Mouse (Mus musculus) myocyte (in vitro differentiated cells): ENCODE results near the gene Lrig1. TPM values are rescaled to one million over a fixed set of nuclear protein-coding genes. Genes with fewer than 3 reads are reported as not detected.
A peak's percentile ranks its signal among the peaks of the same experiment; 100 is the strongest.

ENCODE experiments used
- H3K27me3 ChIP-seq: one replicate; pipeline ENCODE4 v1.6.1; 2011; ENCODE audit not compliant: control insufficient read depth, insufficient read depth, insufficient read length
- H3K36me3 ChIP-seq: one replicate; pipeline ENCODE4 v1.6.1; 2011; ENCODE audit not compliant: control insufficient read depth, insufficient read depth
- H3K4me2 ChIP-seq: one replicate; pipeline ENCODE4 v1.6.1; 2011; ENCODE audit warnings: low read depth, control low read depth
- H3K4me3 ChIP-seq: one replicate; pipeline ENCODE4 v1.5.1; 2011; ENCODE audit warnings: mild to moderate bottlenecking, control low read depth, moderate library complexity
- H3K79me2 ChIP-seq: one replicate; pipeline ENCODE4 v1.6.1; 2011; ENCODE audit not compliant: control insufficient read depth, insufficient read depth
- H3ac ChIP-seq: one replicate; pipeline ENCODE4 v1.6.1; 2011; ENCODE audit not compliant: control insufficient read depth, insufficient read length
- CEBPB ChIP-seq: IDR thresholded peaks from 2 replicates; pipeline ENCODE4 v1.6.1; 2011; ENCODE audit warnings: mild to moderate bottlenecking, moderate library complexity; ENCODE audit not compliant: poor library complexity, insufficient read depth, severe bottlenecking
- E2F4 ChIP-seq: IDR thresholded peaks from one replicate; pipeline ENCODE4 v1.6.1; 2011; ENCODE audit warnings: mild to moderate bottlenecking, control low read depth, moderate library complexity; ENCODE audit not compliant: insufficient read depth
- MAX ChIP-seq: IDR thresholded peaks from one replicate; pipeline ENCODE4 v1.6.1; 2011; ENCODE audit warnings: low read depth, mild to moderate bottlenecking, control low read depth
- MYOD1 ChIP-seq, 3 experiments: IDR thresholded peaks; one replicate each; pipeline ENCODE4 v1.6.1; 2011; ENCODE audit warnings: control low read depth in 2 of 3, low read depth in 2 of 3, mild to moderate bottlenecking in 2 of 3, moderate library complexity in 1 of 3; ENCODE audit not compliant: insufficient read length in 2 of 3, control insufficient read depth in 1 of 3
- MYOG ChIP-seq, 3 experiments: IDR thresholded peaks; one replicate each; pipeline ENCODE4 v1.6.1; 2011; ENCODE audit warnings: control low read depth in 2 of 3, low read depth in 2 of 3, mild to moderate bottlenecking in 2 of 3; ENCODE audit not compliant: insufficient read length in 2 of 3, control insufficient read depth in 1 of 3, insufficient read depth in 1 of 3
- POLR2A ChIP-seq: IDR thresholded peaks from one replicate; pipeline ENCODE4 v1.6.1; 2011; ENCODE audit warnings: low read depth, mild to moderate bottlenecking, control low read depth, moderate library complexity; ENCODE audit not compliant: insufficient read length
- POLR2AphosphoS2 ChIP-seq: IDR thresholded peaks from one replicate; pipeline ENCODE4 v1.6.1; 2011; ENCODE audit warnings: low read depth, control low read depth; ENCODE audit not compliant: insufficient read length
- REST ChIP-seq: IDR thresholded peaks from one replicate; pipeline ENCODE4 v1.6.1; 2011; ENCODE audit warnings: mild to moderate bottlenecking, control low read depth, moderate library complexity; ENCODE audit not compliant: insufficient read depth, insufficient read length
- SRF ChIP-seq: IDR thresholded peaks from one replicate; pipeline ENCODE4 v1.6.1; 2011; ENCODE audit warnings: low read depth; ENCODE audit not compliant: control insufficient read depth, insufficient read length
- TCF12 ChIP-seq: IDR thresholded peaks from one replicate; pipeline ENCODE4 v1.6.1; 2011; ENCODE audit warnings: mild to moderate bottlenecking, control low read depth; ENCODE audit not compliant: poor library complexity, insufficient read depth, severe bottlenecking
- TCF3 ChIP-seq: IDR thresholded peaks from one replicate; pipeline ENCODE4 v1.6.1; 2011; ENCODE audit warnings: low read depth, control low read depth; ENCODE audit not compliant: insufficient read length
- USF1 ChIP-seq: IDR thresholded peaks from one replicate; pipeline ENCODE4 v1.6.1; 2011; ENCODE audit warnings: low read depth, mild to moderate bottlenecking, control low read depth, moderate library complexity
- polyA plus RNA-seq: library from polyadenylated mRNA; unstranded; fragments of >200 nt; fragmentation: generic; extraction: Trizol; gene quantifications from one replicate; pipeline ENCODE4 v1.2.1, GENCODE M21; 2012; ENCODE audit warnings: missing spikeins

The Lrig1 gene
- polyA plus RNA-seq, 1 experiment, result 22.1 TPM

DNA sequence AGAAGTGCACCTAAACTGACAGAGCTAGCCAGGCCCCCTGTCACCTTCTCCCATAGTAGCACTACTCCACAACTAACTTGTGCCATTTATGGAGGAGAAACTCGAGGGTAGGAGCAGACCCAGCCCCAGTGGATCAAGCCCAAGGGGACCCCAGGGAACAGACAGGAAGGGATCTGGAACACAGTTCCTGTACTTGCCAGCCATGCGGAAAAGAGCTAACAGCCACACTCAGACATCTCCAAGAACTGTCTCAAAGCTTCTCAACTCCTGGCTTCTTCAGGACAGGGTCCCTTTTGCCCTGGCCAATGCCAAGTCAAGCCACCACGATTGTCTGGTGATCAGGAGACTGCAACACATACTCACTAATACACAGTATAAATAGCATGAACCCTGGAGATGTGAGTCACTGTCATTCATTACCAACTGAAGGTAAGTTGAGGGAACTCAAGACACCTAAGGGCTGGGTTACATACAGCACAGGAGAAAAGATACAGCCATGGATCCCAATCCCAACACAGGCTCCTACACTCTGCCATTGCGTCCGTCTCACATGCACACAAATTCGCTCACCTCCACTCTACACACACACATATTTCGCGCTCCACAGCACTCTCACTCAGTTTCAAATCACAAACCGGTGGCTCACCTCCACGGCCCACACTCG, 1.3 kb downstream of the Lrig1 start:
- H3K27me3 ChIP-seq, result no peaks in the 10 kb centered on the region
- TF ChIP-seq TCF12 (no peak), SRF (no peak), REST (no peak), MAX (no peak), CEBPB (no peak), E2F4 (no peak), POLR2A (no peak), MYOG (IDR thresholded peaks at IDR 0.05; ENCODE audit: control insufficient read depth in 1 of 3, insufficient read depth in 1 of 3, insufficient read length in 2 of 3, low read depth in 2 of 3) (no peak), POLR2AphosphoS2 (no peak), TCF3 (no peak), USF1 (no peak), MYOD1 (IDR thresholded peaks at IDR 0.05; ENCODE audit: control insufficient read depth in 1 of 3, insufficient read length in 2 of 3, low read depth in 2 of 3) (no peak)
- H3ac ChIP-seq, result peak overlapping the region; percentile 54
- no peaks in the 10 kb centered on the region for H3K36me3 ChIP-seq
- H3K4me3 ChIP-seq, result peak overlapping the region; percentile 44
- peaks cover 56% of the 10 kb centered on the region for H3K79me2 ChIP-seq
- H3K4me2 ChIP-seq, result peak overlapping the region; percentile 79

DNA sequence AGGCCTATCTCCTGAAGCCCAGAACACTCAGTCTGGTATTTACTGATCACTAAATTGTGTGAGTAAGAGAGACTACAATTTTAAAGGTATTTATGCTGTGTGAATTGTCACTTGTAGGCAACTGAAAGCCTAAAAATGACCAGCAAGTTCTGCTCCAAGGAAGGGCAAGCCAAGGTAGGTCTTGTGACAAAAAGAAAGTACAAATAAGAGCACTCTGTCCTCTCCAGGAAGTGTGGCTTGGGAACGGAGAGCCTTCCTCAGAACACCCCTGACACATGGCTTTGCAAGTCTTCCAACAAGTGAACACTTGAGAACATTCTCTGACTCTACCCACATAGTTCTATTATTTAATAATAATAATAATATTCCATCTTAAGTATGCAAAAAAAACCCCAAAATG, 2.5 kb downstream of the Lrig1 start:
- no peaks in the 10 kb centered on the region for H3K27me3 ChIP-seq
- H3K4me2 ChIP-seq, result peak overlapping the region; percentile 79
- TF ChIP-seq POLR2A (no peak), REST (no peak), CEBPB (no peak), E2F4 (no peak), TCF3 (no peak)
- H3K36me3 ChIP-seq, result no peaks in the 10 kb centered on the region
- H3ac ChIP-seq, result no peak overlapping the region
- peaks cover 62% of the 10 kb centered on the region for H3K79me2 ChIP-seq
- peak overlapping the region; percentile 44 for H3K4me3 ChIP-seq

- TF ChIP-seq MAX (no peak), TCF3 (no peak), SRF (no peak), REST (no peak), POLR2A (no peak), CEBPB (no peak), TCF12 (no peak), MYOG (IDR thresholded peaks at IDR 0.05; ENCODE audit: control insufficient read depth in 1 of 3, insufficient read depth in 1 of 3, insufficient read length in 2 of 3, low read depth in 2 of 3) (no peak), MYOD1 (IDR thresholded peaks at IDR 0.05; ENCODE audit: control insufficient read depth in 1 of 3, insufficient read length in 2 of 3, low read depth in 2 of 3) (no peak), POLR2AphosphoS2 (no peak), USF1 (no peak), E2F4 (no peak)
- H3ac ChIP-seq, result no peak overlapping the region
- peak overlapping the region; percentile 79 for H3K4me2 ChIP-seq
- no peaks in the 10 kb centered on the region for H3K27me3 ChIP-seq
- no peaks in the 10 kb centered on the region for H3K36me3 ChIP-seq
- no peak overlapping the region for H3K4me3 ChIP-seq
- peaks cover 72% of the 10 kb centered on the region for H3K79me2 ChIP-seq
These were observed 3.5 kb downstream of the Lrig1 start for GRCm38 (mm10) chr6:94696182-94697080.

DNA sequence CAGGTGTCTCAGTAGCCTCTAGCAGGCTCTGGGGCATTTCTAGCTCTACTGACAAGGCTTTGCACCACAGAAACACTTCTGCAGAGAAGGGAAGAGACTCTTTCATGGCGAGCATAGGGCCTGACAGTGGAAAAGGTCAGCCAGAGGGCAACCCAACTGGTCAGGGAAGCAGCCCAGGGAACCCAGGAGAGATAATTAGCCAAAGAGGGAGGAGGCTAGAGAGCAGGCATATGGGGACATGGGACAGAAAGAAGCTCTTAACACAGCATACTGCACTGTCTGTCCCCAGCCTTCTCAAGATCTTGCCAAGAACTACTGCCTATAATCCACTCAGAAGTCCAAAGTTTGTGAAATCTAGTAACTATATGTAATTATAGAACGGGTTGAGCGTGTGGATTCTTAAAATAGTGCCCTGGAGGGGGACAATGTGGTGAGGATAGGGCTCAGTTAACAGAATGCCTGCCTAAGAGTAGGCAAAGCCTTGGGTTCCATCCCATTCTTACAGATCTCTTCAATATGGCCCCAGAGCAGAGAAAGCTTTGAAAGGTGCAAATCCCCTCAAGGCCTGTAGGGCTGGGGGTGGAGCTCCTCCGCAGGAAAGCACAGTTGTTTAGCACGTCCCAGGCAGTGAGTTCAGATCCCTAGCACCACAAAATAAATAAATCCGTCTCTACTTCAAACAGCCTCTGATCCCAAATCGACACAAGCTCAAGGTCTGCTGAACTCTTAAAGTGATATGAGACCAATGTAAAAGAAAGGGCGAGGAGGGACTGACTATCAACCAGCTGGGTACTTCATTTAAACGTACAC, 4.6 kb downstream of the Lrig1 start:
- Histone ChIP-seq H3ac (no peak overlapping the region), H3K4me2 (no peak overlapping the region), H3K36me3 (no peaks in the 10 kb centered on the region), H3K4me3 (no peak overlapping the region), H3K27me3 (no peaks in the 10 kb centered on the region), H3K79me2 (peaks cover 80% of the 10 kb centered on the region)
- TF ChIP-seq USF1, result no peak
- no peak for TF ChIP-seq MAX
- no peak for TF ChIP-seq POLR2AphosphoS2
- TF ChIP-seq SRF, result no peak
- no peak for TF ChIP-seq CEBPB
- no peak for TF ChIP-seq MYOG (IDR thresholded peaks at IDR 0.05; ENCODE audit: control insufficient read depth in 1 of 3, insufficient read depth in 1 of 3, insufficient read length in 2 of 3, low read depth in 2 of 3)
- TF ChIP-seq REST, result no peak
- TF ChIP-seq E2F4, result no peak
- no peak for TF ChIP-seq TCF3
- no peak for TF ChIP-seq MYOD1 (IDR thresholded peaks at IDR 0.05; ENCODE audit: control insufficient read depth in 1 of 3, insufficient read length in 2 of 3, low read depth in 2 of 3)
- no peak for TF ChIP-seq TCF12
- no peak for TF ChIP-seq POLR2A
